Mouse (Mus musculus) gastrocnemius, adult 2 months (tissue): ENCODE data around the gene Myom1. TPM values are rescaled to one million over a fixed set of nuclear protein-coding genes. Genes with fewer than 3 reads are reported as not detected.

Experiments
- DNase-seq: peaks from one replicate; pipeline ENCODE4 v3.0.0; 2022
- H3K27ac ChIP-seq: fragments of 200-600 bp; 2 replicates; pipeline ENCODE4 v1.8.1; 2022; ENCODE audit warnings: mild to moderate bottlenecking
- H3K4me3 ChIP-seq: fragments of 200-600 bp; 2 replicates; pipeline ENCODE4 v1.8.1; 2022; ENCODE audit warnings: mild to moderate bottlenecking, moderate library complexity
- CTCF ChIP-seq: fragments of 200-600 bp; IDR thresholded peaks from 2 replicates; pipeline ENCODE4 v1.8.1; 2022; ENCODE audit warnings: antibody characterized with exemption, mild to moderate bottlenecking, moderate library complexity
- intact Hi-C: fragments of 180-260 bp; cut with DNase I; formaldehyde crosslinking; loops from one replicate; pipeline ENCODE4 v1.15.1; 2025
- total RNA-seq, 2 experiments: library from RNA; stranded (reverse); gene quantifications; 2 replicates each; pipeline ENCODE4 v1.2.3; 2021

Gene Myom1
- total RNA-seq, 2 experiments from 2014 or later: 1,223 to 1,379 TPM

DNA sequence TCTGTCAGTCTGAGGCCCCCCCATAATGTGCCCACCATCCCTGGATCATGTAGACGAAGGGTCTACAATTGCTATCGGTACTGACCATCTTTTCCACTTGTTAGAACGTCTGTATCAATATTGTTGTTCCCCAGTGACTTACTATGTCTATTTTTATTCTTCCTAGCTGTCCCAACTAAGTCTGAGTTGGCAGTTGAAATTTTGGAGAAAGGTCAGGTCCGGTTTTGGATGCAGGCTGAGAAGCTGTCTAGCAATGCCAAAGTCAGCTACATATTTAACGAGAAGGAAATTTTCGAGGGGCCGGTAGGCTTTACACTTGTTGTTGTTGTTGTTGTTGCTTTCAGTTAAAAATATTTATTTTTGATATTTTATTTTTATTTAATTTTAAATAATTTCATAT is 102.9 kb downstream of the Myom1 start:
- intact Hi-C loops: no loop called here
- DNase-seq: no peak
- no peak for TF ChIP-seq CTCF
- peak overlapping the region; percentile 73 for H3K27ac ChIP-seq
- H3K4me3 ChIP-seq: no peak overlapping the region

DNA sequence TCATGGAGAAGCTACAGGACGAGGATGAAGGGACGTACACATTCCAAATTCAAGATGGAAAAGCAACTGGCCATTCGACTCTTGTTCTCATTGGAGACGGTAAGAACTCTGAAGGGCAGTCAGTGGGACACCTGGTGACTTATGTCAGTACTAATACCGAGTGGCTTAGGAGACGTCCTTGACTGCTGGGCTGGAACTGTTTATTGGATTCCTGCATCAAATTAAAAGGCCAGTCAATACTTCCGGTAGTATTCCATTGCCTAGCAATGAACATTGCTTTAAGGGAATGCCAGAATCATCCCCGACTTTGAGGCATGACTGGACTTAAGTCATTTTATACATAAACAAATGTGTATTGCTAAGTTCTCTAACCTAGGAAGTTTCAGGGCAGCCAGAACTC is 103.8 kb downstream of the Myom1 start:
- Histone ChIP-seq H3K27ac (peak overlapping the region; percentile 65; the same call in 1 of the 2 replicates), H3K4me3 (no peak overlapping the region)
- intact Hi-C loops: no loop called here
- no peak for TF ChIP-seq CTCF
- no peak for DNase-seq

- no peak overlapping the region for H3K27ac ChIP-seq
- intact Hi-C loops: no loop called here
- no peak for DNase-seq
These were observed 108.4 kb downstream of the Myom1 start for GRCm38 (mm10) chr17:71110753-71111265.

GRCm38 (mm10) chr17:71112689-71113088 is 110.3 kb downstream of the Myom1 start:
- TF ChIP-seq CTCF: no peak

More at GRCm38 (mm10) chr17:71110753-71111265, 108.4 kb downstream of the Myom1 start:
- H3K4me3 ChIP-seq: no peak overlapping the region
- no peak for TF ChIP-seq CTCF

GRCm38 (mm10) chr17:71114282-71114681 is 111.8 kb downstream of the Myom1 start:
- DNase-seq: no peak
- no peak overlapping the region for H3K4me3 ChIP-seq
- H3K27ac ChIP-seq: no peak overlapping the region
- no peak for TF ChIP-seq CTCF
- intact Hi-C loops: no loop called here

More at GRCm38 (mm10) chr17:71112689-71113088, 110.3 kb downstream of the Myom1 start:
- DNase-seq: no peak
- no peak overlapping the region for H3K4me3 ChIP-seq
- no peak overlapping the region for H3K27ac ChIP-seq
- intact Hi-C loops: no loop called here

- intact Hi-C loops: no loop called here
- TF ChIP-seq CTCF: no peak
- Histone ChIP-seq H3K27ac (no peak overlapping the region), H3K4me3 (no peak overlapping the region)
- no peak for DNase-seq
These were observed 115.5 kb downstream of the Myom1 start for GRCm38 (mm10) chr17:71117956-71118355.

- no peak overlapping the region for H3K27ac ChIP-seq
These were observed 116.2 kb downstream of the Myom1 start for GRCm38 (mm10) chr17:71118607-71119006.

DNA sequence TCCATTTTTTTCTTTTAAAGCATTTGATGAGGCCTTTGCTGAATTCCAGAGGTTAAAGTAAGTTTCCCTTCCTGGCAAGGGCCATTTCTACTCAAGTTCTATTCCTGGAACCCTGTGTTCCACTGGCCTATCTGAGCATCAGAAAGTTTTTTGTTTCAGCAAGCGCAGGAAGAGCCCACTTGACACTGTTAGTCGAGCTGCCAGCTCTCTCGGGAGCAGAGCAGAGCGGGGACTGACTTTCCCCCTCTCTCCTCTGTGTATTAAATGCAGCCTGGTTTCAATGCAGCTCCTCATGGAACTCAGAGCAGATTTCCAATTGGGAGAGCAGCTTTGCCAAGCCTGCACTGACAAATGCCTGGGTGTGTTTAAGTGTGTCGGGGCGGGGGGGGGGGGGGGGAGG is 118.2 kb downstream of the Myom1 start:
- TF ChIP-seq CTCF: no peak
- intact Hi-C loops: no loop called here
- H3K4me3 ChIP-seq: no peak overlapping the region
- H3K27ac ChIP-seq: 0 out of 2 replicates have a peak overlapping the region, but pooled peaks have one; percentile 24
- no peak for DNase-seq

More at GRCm38 (mm10) chr17:71118607-71119006, 116.2 kb downstream of the Myom1 start:
- intact Hi-C loops: no loop called here
- H3K4me3 ChIP-seq: no peak overlapping the region
- TF ChIP-seq CTCF: no peak
- no peak for DNase-seq

GRCm38 (mm10) chr17:71124061-71124670 is 121.7 kb downstream of the Myom1 start:
- intact Hi-C loops: no loop called here
- DNase-seq: no peak
- peak overlapping the region; percentile 53 for H3K27ac ChIP-seq
- TF ChIP-seq CTCF: no peak
- H3K4me3 ChIP-seq: no peak overlapping the region

DNA sequence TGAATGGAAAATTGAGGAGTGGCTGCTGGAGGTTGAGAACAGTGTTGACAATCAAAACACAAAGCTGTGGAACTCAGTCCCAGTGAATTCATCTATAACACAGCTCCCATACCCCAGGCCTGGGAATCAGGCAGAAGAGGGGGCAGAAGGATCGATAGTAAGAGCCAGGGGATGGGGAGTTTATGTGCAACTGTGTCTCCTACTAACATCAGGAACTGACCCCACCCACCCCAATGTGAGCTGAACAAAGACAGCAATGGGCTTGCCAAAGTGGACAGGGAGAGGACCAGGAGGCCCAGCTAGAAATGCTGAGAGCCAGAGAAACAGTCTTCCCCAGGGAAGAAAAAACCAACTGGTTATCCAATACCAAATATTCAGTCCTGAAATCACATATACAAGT is 122.2 kb downstream of the Myom1 start:
- no peak for DNase-seq
- Histone ChIP-seq H3K4me3 (no peak overlapping the region), H3K27ac (peak overlapping the region; percentile 53)
- no peak for TF ChIP-seq CTCF
- intact Hi-C loops: loop anchor here (5.0 kb wide), 1 partner anchor 73 kb away; no protein-coding TSS in a partner anchor

DNA sequence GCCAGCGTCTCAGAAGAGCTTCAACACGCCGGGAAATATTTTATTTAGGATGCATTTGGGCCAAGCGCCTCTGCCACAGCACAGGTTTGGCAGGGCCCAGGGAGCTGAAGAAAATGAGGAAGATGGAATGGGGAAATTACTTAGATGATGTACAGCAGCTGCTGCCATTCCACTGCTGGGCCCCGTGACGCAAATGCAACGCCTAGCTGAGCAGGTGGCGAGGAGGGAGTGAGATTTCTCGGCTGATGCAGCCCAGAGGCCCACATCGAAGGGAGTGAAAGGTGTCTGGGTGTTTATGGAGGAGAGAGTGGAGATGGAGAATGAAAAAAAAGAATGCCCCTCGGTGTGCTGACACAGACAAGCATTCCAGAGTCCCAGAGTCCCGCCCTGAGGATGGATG is 123.1 kb downstream of the Myom1 start:
- intact Hi-C loops: loop anchor here (5.0 kb wide), 1 partner anchor 72 kb away; no protein-coding TSS in a partner anchor
- peak; percentile 46 for DNase-seq
- TF ChIP-seq CTCF: no peak
- Histone ChIP-seq H3K4me3 (no peak overlapping the region), H3K27ac (peak overlapping the region; percentile 16; the same call in 1 of the 2 replicates)

DNA sequence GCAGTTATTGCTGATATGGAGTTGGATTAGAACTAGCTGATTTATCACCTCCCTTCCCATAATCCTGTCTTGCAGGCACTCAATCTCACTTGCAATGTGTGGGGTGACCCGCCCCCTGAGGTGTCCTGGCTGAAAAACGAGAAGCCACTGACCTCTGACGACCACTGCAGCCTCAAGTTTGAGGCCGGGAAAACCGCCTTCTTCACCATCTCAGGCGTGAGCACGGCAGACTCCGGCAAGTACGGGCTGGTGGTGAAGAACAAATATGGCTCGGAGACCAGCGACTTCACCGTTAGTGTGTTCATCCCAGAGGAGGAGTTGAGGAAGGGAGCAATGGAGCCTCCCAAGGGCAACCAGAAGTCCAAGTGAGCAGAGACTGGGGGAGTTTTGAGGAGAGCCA is 123.6 kb downstream of the Myom1 start:
- DNase-seq: no peak
- Histone ChIP-seq H3K27ac (no peak overlapping the region; the same call in 1 of the 2 replicates), H3K4me3 (no peak overlapping the region)
- TF ChIP-seq CTCF: no peak
- intact Hi-C loops: loop anchor here (5.0 kb wide), 1 partner anchor 71 kb away; no protein-coding TSS in a partner anchor

DNA sequence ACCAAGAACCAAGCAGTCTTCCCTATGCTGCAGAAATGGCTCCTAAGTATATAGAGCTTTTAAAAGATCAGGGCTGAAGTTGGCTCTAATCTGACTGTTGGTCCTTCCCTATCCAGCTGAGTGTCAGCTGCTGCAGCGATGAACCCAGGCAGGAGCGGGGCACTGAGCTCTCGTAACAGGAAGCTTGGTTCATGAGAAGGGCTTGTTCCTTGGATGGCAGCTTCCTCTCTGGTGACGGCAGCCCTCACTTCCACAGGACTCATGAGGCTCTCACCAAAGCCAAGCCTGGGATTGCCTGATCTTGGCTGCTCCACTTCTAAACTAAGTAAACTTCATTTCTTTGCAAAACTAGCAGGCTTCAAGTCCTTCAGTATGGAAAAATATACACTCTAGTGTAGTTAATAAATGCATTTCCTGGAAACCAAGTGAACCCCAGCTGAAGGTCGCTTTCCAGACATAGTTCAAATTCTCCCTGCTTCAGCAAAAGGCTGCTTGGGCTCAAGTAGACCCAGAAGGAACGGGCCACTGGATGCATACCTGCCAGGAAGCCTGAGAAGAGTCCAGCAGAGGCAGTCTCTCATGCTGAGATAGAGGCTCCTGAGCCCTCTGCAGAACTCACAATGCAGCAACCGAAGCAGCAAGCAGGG is 125.2 kb downstream of the Myom1 start:
- TF ChIP-seq CTCF: no peak
- intact Hi-C loops: loop anchor here (5.0 kb wide), 1 partner anchor 70 kb away; no protein-coding TSS in a partner anchor
- Histone ChIP-seq H3K4me3 (no peak overlapping the region), H3K27ac (peak overlapping the region; percentile 57; the same call in 1 of the 2 replicates)
- DNase-seq: peak; percentile 55
